Mouse (Mus musculus): ENCODE results near the gene Napsa. TPM values are rescaled to one million over a fixed set of nuclear protein-coding genes. Genes with fewer than 3 reads are reported as not detected.

The Napsa gene
- polyA plus RNA-seq, 1 experiment from 2014 or later = 2.8 TPM

DNA sequence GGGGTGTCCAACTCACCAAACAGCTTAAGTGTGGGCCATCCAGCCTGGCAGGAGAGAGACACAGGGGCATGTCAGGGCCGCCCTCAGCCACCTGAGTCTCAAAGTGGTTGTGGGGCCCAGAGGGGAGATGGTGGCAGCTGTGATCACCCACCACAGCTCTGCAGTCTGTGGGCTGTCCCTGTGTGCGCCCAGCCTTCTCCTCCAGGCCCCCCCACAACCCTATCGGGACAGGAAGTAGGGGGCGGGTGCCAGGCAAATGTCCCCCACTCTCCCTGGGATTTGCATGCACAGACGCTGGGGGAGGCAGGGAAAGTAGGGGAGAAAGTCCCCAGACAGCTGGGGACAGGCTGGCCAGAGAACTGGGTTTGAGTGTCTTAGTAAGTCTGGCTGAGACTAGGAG lies 41.0 kb upstream of the Napsa start:
- Histone ChIP-seq H3K27me3 (ENCODE audit: control insufficient read depth, insufficient read depth, low read length) (no peaks in the 10 kb centered on the region), H3K4me3 (ENCODE audit: low read depth, low read length) (no peak overlapping the region), H3K9me3 (ENCODE audit: control insufficient read depth, low read depth, low read length) (no peaks in the 10 kb centered on the region), H3K36me3 (ENCODE audit: control insufficient read depth, insufficient read depth, low read length) (peaks cover 12% of the 10 kb centered on the region), H3K4me1 (ENCODE audit: control insufficient read depth, insufficient read depth, low read length) (no peaks in the 10 kb centered on the region), H3K4me2 (replicated peaks; ENCODE audit: low read depth, low read length) (no peak overlapping the region), H3K9ac (replicated peaks; ENCODE audit: low read depth, low read length) (no peak overlapping the region), H3K27ac (ENCODE audit: low read length) (no peak overlapping the region)
- ATAC-seq (ENCODE audit: insufficient number of reproducible peaks, insufficient read depth, low FRiP score, low read depth) = no peak
- WGBS = 44% methylated on average over 5 of the region's 5 CpGs

GRCm38 (mm10) chr7:44531946-44532732 lies 40.0 kb upstream of the Napsa start, which contains the start of gene Spib:
Spib (minus strand) TSS chr7:44532071.
- 76% methylated on average over 4 of the region's 4 CpGs for WGBS
- peaks cover 16% of the 10 kb centered on the region for H3K36me3 ChIP-seq (ENCODE audit: control insufficient read depth, insufficient read depth, low read length)

GRCm38 (mm10) chr7:44532918-44533745 lies 39.0 kb upstream of the Napsa start:
- no peak overlapping the region for H3K27ac ChIP-seq (ENCODE audit: low read length)
- ATAC-seq (ENCODE audit: insufficient number of reproducible peaks, insufficient read depth, low FRiP score, low read depth) = 0 out of 2 replicates have a peak, but pooled peaks have one; percentile 19
- H3K4me3 ChIP-seq (ENCODE audit: low read depth, low read length) = no peak overlapping the region
- WGBS = 77% methylated on average over 29 of the region's 29 CpGs
- no peaks in the 10 kb centered on the region for H3K9me3 ChIP-seq (ENCODE audit: control insufficient read depth, low read depth, low read length)
- H3K27me3 ChIP-seq (ENCODE audit: control insufficient read depth, insufficient read depth, low read length) = no peaks in the 10 kb centered on the region
- peaks cover 23% of the 10 kb centered on the region for H3K36me3 ChIP-seq (ENCODE audit: control insufficient read depth, insufficient read depth, low read length)
- H3K4me1 ChIP-seq (ENCODE audit: control insufficient read depth, insufficient read depth, low read length) = no peaks in the 10 kb centered on the region
- H3K4me2 ChIP-seq (replicated peaks; ENCODE audit: low read depth, low read length) = no peak overlapping the region
- H3K9ac ChIP-seq (replicated peaks; ENCODE audit: low read depth, low read length) = no peak overlapping the region

More at GRCm38 (mm10) chr7:44531946-44532732, 40.0 kb upstream of the Napsa start, which contains the start of gene Spib:
- no peak for ATAC-seq (ENCODE audit: insufficient number of reproducible peaks, insufficient read depth, low FRiP score, low read depth)
- H3K9me3 ChIP-seq (ENCODE audit: control insufficient read depth, low read depth, low read length) = no peaks in the 10 kb centered on the region
- H3K4me3 ChIP-seq (ENCODE audit: low read depth, low read length) = no peak within 1 kb of the TSS
- no peak within 1 kb of the TSS for H3K4me2 ChIP-seq (replicated peaks; ENCODE audit: low read depth, low read length)
- no peaks in the 10 kb centered on the region for H3K27me3 ChIP-seq (ENCODE audit: control insufficient read depth, insufficient read depth, low read length)
- no peak within 1 kb of the TSS for H3K9ac ChIP-seq (replicated peaks; ENCODE audit: low read depth, low read length)
- no peaks in the 10 kb centered on the region for H3K4me1 ChIP-seq (ENCODE audit: control insufficient read depth, insufficient read depth, low read length)
- no peak within 1 kb of the TSS for H3K27ac ChIP-seq (ENCODE audit: low read length)

DNA sequence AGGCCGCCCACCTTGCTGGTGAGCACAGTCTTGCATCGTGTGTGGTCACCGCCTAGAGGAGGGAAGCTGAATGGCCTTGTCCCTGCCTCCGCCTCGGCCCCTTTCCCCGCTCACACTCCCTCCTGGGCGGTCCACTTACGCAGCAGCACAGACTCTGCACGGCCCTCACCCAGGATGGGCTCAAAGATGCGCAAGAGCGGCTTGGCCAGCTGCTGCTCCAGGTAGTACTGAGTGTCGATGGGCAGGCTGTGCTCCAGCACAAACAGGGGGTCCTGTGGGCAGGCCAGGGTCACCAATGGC lies 38.5 kb upstream of the Napsa start:
- Histone ChIP-seq H3K9ac (replicated peaks; ENCODE audit: low read depth, low read length) (no peak overlapping the region), H3K27me3 (ENCODE audit: control insufficient read depth, insufficient read depth, low read length) (no peaks in the 10 kb centered on the region), H3K4me3 (ENCODE audit: low read depth, low read length) (no peak overlapping the region), H3K9me3 (ENCODE audit: control insufficient read depth, low read depth, low read length) (no peaks in the 10 kb centered on the region), H3K4me2 (replicated peaks; ENCODE audit: low read depth, low read length) (no peak overlapping the region), H3K4me1 (ENCODE audit: control insufficient read depth, insufficient read depth, low read length) (no peaks in the 10 kb centered on the region), H3K27ac (ENCODE audit: low read length) (no peak overlapping the region), H3K36me3 (ENCODE audit: control insufficient read depth, insufficient read depth, low read length) (peaks cover 27% of the 10 kb centered on the region)
- no peak for ATAC-seq (ENCODE audit: insufficient number of reproducible peaks, insufficient read depth, low FRiP score, low read depth)
- WGBS = 80% methylated on average over 12 of the region's 12 CpGs

DNA sequence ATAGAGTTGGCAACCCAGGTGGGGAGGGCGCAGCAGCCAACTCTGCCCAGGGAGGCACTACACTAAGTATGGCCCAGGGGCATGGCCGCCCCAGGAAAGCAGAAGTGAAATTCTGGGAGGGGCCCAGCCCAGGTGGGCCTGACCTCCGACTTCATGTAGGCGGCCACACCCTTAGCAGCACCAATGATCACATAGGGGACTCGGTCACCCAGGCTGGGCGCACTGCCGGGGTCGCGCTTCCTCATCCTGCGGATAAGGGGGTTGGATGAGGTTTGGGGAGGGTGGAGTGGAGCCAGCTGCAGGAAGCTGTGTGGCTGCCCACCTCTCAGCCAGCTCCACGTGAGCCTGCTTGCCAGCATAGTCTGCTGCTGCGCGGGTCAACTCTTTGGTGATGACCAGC lies 37.9 kb upstream of the Napsa start:
- WGBS = 87% methylated on average over 13 of the region's 13 CpGs
- H3K27me3 ChIP-seq (ENCODE audit: control insufficient read depth, insufficient read depth, low read length) = no peaks in the 10 kb centered on the region
- H3K4me1 ChIP-seq (ENCODE audit: control insufficient read depth, insufficient read depth, low read length) = no peaks in the 10 kb centered on the region
- H3K36me3 ChIP-seq (ENCODE audit: control insufficient read depth, insufficient read depth, low read length) = peaks cover 33% of the 10 kb centered on the region
- no peaks in the 10 kb centered on the region for H3K9me3 ChIP-seq (ENCODE audit: control insufficient read depth, low read depth, low read length)
- H3K4me2 ChIP-seq (replicated peaks; ENCODE audit: low read depth, low read length) = no peak overlapping the region
- H3K27ac ChIP-seq (ENCODE audit: low read length) = no peak overlapping the region
- ATAC-seq (ENCODE audit: insufficient number of reproducible peaks, insufficient read depth, low FRiP score, low read depth) = no peak
- no peak overlapping the region for H3K4me3 ChIP-seq (ENCODE audit: low read depth, low read length)
- no peak overlapping the region for H3K9ac ChIP-seq (replicated peaks; ENCODE audit: low read depth, low read length)

GRCm38 (mm10) chr7:44534656-44535441 lies 37.3 kb upstream of the Napsa start:
- Histone ChIP-seq H3K9ac (replicated peaks; ENCODE audit: low read depth, low read length) (no peak overlapping the region), H3K4me3 (ENCODE audit: low read depth, low read length) (no peak overlapping the region), H3K4me2 (replicated peaks; ENCODE audit: low read depth, low read length) (no peak overlapping the region), H3K36me3 (ENCODE audit: control insufficient read depth, insufficient read depth, low read length) (peaks cover 37% of the 10 kb centered on the region), H3K4me1 (ENCODE audit: control insufficient read depth, insufficient read depth, low read length) (no peaks in the 10 kb centered on the region), H3K27me3 (ENCODE audit: control insufficient read depth, insufficient read depth, low read length) (no peaks in the 10 kb centered on the region), H3K9me3 (ENCODE audit: control insufficient read depth, low read depth, low read length) (no peaks in the 10 kb centered on the region), H3K27ac (ENCODE audit: low read length) (no peak overlapping the region)
- no peak for ATAC-seq (ENCODE audit: insufficient number of reproducible peaks, insufficient read depth, low FRiP score, low read depth)
- WGBS = 88% methylated on average over 19 of the region's 19 CpGs

DNA sequence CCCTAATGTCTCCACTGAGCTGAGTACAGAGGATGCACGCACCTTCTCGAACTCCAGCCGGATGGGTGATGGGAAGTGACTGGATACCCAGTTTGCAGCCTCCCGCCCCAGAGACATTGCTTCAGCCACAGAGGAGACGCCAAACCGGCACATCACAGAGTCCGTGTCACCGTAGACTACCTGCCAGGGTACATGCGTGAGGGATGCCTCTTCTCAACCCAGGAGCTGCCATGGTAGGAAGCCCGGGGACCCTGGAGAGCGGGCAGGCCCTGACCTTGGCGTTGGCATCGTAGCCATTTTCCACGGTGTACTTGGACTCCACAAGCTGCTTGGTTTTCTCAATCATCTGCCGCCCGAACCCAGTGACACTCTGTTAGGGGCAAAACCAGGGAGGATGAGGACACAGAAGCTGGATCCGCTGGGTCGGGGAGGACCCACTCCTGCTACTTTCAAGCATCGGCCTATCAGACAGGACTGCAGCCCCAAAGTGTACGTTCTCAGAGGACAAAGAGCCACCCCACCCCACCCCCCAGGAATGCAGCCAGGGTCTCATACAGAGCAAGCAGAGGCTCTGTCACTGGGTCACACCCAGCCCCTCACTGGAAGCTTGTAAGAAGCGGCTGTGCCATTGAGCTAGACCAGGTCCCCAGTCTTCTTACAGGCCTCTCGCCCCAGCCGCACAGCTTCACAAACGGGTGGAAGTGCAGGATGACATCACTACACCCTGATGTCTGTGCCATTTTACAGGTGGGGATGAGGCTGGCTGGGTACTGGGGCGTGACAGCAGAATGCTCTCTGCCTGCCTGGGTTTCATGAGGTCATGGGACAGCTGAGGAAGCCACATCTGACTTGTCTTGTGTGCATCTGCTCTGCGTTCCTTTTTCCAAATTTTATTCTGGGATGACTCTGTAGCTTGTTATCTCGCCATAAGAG lies 36.3 kb upstream of the Napsa start:
- no peak overlapping the region for H3K4me2 ChIP-seq (replicated peaks; ENCODE audit: low read depth, low read length)
- no peak overlapping the region for H3K4me3 ChIP-seq (ENCODE audit: low read depth, low read length)
- no peaks in the 10 kb centered on the region for H3K27me3 ChIP-seq (ENCODE audit: control insufficient read depth, insufficient read depth, low read length)
- H3K4me1 ChIP-seq (ENCODE audit: control insufficient read depth, insufficient read depth, low read length) = no peaks in the 10 kb centered on the region
- no peak for ATAC-seq (ENCODE audit: insufficient number of reproducible peaks, insufficient read depth, low FRiP score, low read depth)
- H3K27ac ChIP-seq (ENCODE audit: low read length) = no peak overlapping the region
- H3K9me3 ChIP-seq (ENCODE audit: control insufficient read depth, low read depth, low read length) = no peaks in the 10 kb centered on the region
- no peak overlapping the region for H3K9ac ChIP-seq (replicated peaks; ENCODE audit: low read depth, low read length)
- 91% methylated on average over 27 of the region's 27 CpGs for WGBS
- H3K36me3 ChIP-seq (ENCODE audit: control insufficient read depth, insufficient read depth, low read length) = peaks cover 46% of the 10 kb centered on the region

Data from stomach, embryonic 14.5 days (tissue).